Mouse (Mus musculus) natural killer cell, adult 2 months (primary cell): ENCODE data around the gene Stim2.
A peak's percentile ranks its signal among the peaks of the same experiment; 100 is the strongest.

Experiments used
- DNase-seq, 2 experiments: peaks; one replicate each; pipeline ENCODE4 v3.0.0; 2022; ENCODE audit warnings: low spot score in 2 of 2

The Stim2 gene

GRCm38 (mm10) chr5:53994576-53994975 is 3.7 kb upstream of the Stim2 start:
- DNase-seq: peak; percentile 26 to 34

- DNase-seq: peak; percentile 92
Measured at GRCm38 (mm10) chr5:53995316-53995715, 3.0 kb upstream of the Stim2 start.

- DNase-seq: no peak
Measured at GRCm38 (mm10) chr5:53996822-53997221, 1.5 kb upstream of the Stim2 start.

GRCm38 (mm10) chr5:53998743-53999460 is 603 bp downstream of the Stim2 start:
- DNase-seq: peak; percentile 47 to 61

- no peak for DNase-seq
Measured at GRCm38 (mm10) chr5:53999461-53999770, 1.1 kb downstream of the Stim2 start.

- peak; percentile 13 to 22 for DNase-seq
Measured at GRCm38 (mm10) chr5:53999831-54000230, 1.5 kb downstream of the Stim2 start.

GRCm38 (mm10) chr5:54001021-54001420 is 2.7 kb downstream of the Stim2 start:
- DNase-seq: no peak

GRCm38 (mm10) chr5:54005111-54005864 is 7.0 kb downstream of the Stim2 start:
- no peak for DNase-seq

GRCm38 (mm10) chr5:54005865-54006225 is 7.5 kb downstream of the Stim2 start:
- no peak for DNase-seq

GRCm38 (mm10) chr5:54006845-54007244 is 8.5 kb downstream of the Stim2 start:
- no peak for DNase-seq

GRCm38 (mm10) chr5:54007617-54008016 is 9.3 kb downstream of the Stim2 start:
- no peak for DNase-seq

GRCm38 (mm10) chr5:54013271-54013670 is 15.0 kb downstream of the Stim2 start:
- DNase-seq: no peak

GRCm38 (mm10) chr5:54017143-54017542 is 18.8 kb downstream of the Stim2 start:
- DNase-seq: no peak

- no peak for DNase-seq
Measured at GRCm38 (mm10) chr5:54018856-54019255, 20.6 kb downstream of the Stim2 start.

GRCm38 (mm10) chr5:54019546-54019945 is 21.2 kb downstream of the Stim2 start:
- DNase-seq: no peak

GRCm38 (mm10) chr5:54024610-54025009 is 26.3 kb downstream of the Stim2 start:
- no peak for DNase-seq

GRCm38 (mm10) chr5:54025630-54026029 is 27.3 kb downstream of the Stim2 start:
- peak in 1 of 2 experiments; percentile 51 for DNase-seq

GRCm38 (mm10) chr5:54033217-54033616 is 34.9 kb downstream of the Stim2 start:
- DNase-seq: no peak

- no peak for DNase-seq
Measured at GRCm38 (mm10) chr5:54034680-54035079, 36.4 kb downstream of the Stim2 start.

- no peak for DNase-seq
Measured at GRCm38 (mm10) chr5:54038615-54039014, 40.3 kb downstream of the Stim2 start.

- no peak for DNase-seq
Measured at GRCm38 (mm10) chr5:54040527-54040926, 42.2 kb downstream of the Stim2 start.

- no peak for DNase-seq
Measured at GRCm38 (mm10) chr5:54042013-54042412, 43.7 kb downstream of the Stim2 start.

GRCm38 (mm10) chr5:54045523-54045922 is 47.2 kb downstream of the Stim2 start:
- peak; percentile 61 to 76 for DNase-seq
